Mouse (Mus musculus) lung, postnatal 4 days (tissue): Measurements from ENCODE around the gene Sae1.

Source experiments
- DNase-seq, 2 experiments: peaks; one replicate each; pipeline ENCODE4 v3.0.0; 2021

The Sae1 gene

GRCm38 (mm10) chr7:16349999-16350398 lies 37.6 kb downstream of the Sae1 start:
- DNase-seq: no peak

GRCm38 (mm10) chr7:16345297-16345696 lies 42.3 kb downstream of the Sae1 start:
- no peak for DNase-seq

GRCm38 (mm10) chr7:16344598-16344997 lies 43.0 kb downstream of the Sae1 start:
- DNase-seq: no peak

- DNase-seq: no peak
Measured at GRCm38 (mm10) chr7:16337733-16338132, 49.9 kb downstream of the Sae1 start.

- no peak for DNase-seq
Measured at GRCm38 (mm10) chr7:16329146-16329545, 58.5 kb downstream of the Sae1 start.

- DNase-seq: no peak
Measured at GRCm38 (mm10) chr7:16326607-16326971, 61.0 kb downstream of the Sae1 start.

- DNase-seq: peak; percentile 78
Measured at GRCm38 (mm10) chr7:16325920-16326606, 61.5 kb downstream of the Sae1 start.

GRCm38 (mm10) chr7:16324661-16325060 lies 62.9 kb downstream of the Sae1 start:
- DNase-seq: no peak

- no peak for DNase-seq
Measured at GRCm38 (mm10) chr7:16320479-16320878, 67.1 kb downstream of the Sae1 start.

GRCm38 (mm10) chr7:16319216-16319615 lies 68.4 kb downstream of the Sae1 start:
- no peak for DNase-seq

GRCm38 (mm10) chr7:16317094-16317493 lies 70.5 kb downstream of the Sae1 start:
- no peak for DNase-seq

- DNase-seq: peak; percentile 50 to 57
Measured at GRCm38 (mm10) chr7:16315222-16315759, 72.3 kb downstream of the Sae1 start.

GRCm38 (mm10) chr7:16314221-16314775 lies 73.3 kb downstream of the Sae1 start:
- DNase-seq: no peak

GRCm38 (mm10) chr7:16313481-16314220 lies 74.0 kb downstream of the Sae1 start:
- DNase-seq: peak; percentile 91 to 92

GRCm38 (mm10) chr7:16312672-16313311 lies 74.8 kb downstream of the Sae1 start:
- DNase-seq: peak; percentile 90 to 91

- DNase-seq: peak; percentile 74 to 78
Measured at GRCm38 (mm10) chr7:16312011-16312671, 75.5 kb downstream of the Sae1 start.

- peak; percentile 59 to 64 for DNase-seq
Measured at GRCm38 (mm10) chr7:16311453-16312004, 76.1 kb downstream of the Sae1 start.

GRCm38 (mm10) chr7:16310521-16311452 lies 76.8 kb downstream of the Sae1 start:
- DNase-seq: peak; percentile 52 to 57

- DNase-seq: peak; percentile 90 to 91
Measured at GRCm38 (mm10) chr7:16310020-16310520, 77.5 kb downstream of the Sae1 start.

GRCm38 (mm10) chr7:16309318-16310019 lies 78.1 kb downstream of the Sae1 start:
- DNase-seq: peak; percentile 94 to 96
